Mouse (Mus musculus) ES-E14 (cell line): ENCODE measurements around the gene Scn4a. TPM values are rescaled to one million over a fixed set of nuclear protein-coding genes. Genes with fewer than 3 reads are reported as not detected.

Source experiments
- DNase-seq: peaks from one replicate; pipeline ENCODE4 v3.0.0-alpha.2; 2013; ENCODE audit warnings: low read depth, low spot score
- H3K27ac ChIP-seq: 2 replicates; pipeline ENCODE4 v1.5.1; 2012; ENCODE audit warnings: low read depth, mild to moderate bottlenecking, low read length, moderate library complexity, mixed read lengths; ENCODE audit not compliant: poor library complexity, insufficient read depth, severe bottlenecking
- H3K36me3 ChIP-seq: 2 replicates; pipeline ENCODE4 v1.6.1; 2012; ENCODE audit warnings: mild to moderate bottlenecking, low read length, moderate library complexity, mixed read lengths; ENCODE audit not compliant: control insufficient read depth, poor library complexity, insufficient read depth, severe bottlenecking
- H3K4me1 ChIP-seq, 2 experiments: fragments of 150-350 bp in 1 of 2; sonication (generic) in 1 of 2; 2 replicates each; pipeline ENCODE4 v1.6.1; 2012; ENCODE audit warnings: low read length in 2 of 2, mild to moderate bottlenecking in 1 of 2, mixed read lengths in 1 of 2; ENCODE audit not compliant: control insufficient read depth in 2 of 2, insufficient read depth in 2 of 2, poor library complexity in 1 of 2
- H3K4me3 ChIP-seq, 2 experiments: fragments of 150-350 bp in 1 of 2; sonication (generic) in 1 of 2; 2 replicates each; pipeline ENCODE4 v1.5.1; 2012; ENCODE audit warnings: low read length in 2 of 2, low read depth in 1 of 2, mild to moderate bottlenecking in 1 of 2, mixed read lengths in 1 of 2; ENCODE audit not compliant: insufficient read depth in 1 of 2, poor library complexity in 1 of 2, severe bottlenecking in 1 of 2
- H3K9ac ChIP-seq: 2 replicates; pipeline ENCODE4 v1.6.1; 2012; ENCODE audit warnings: low read depth, mild to moderate bottlenecking, low read length, mixed read lengths; ENCODE audit not compliant: poor library complexity, insufficient read depth, severe bottlenecking
- H3K9me3 ChIP-seq: fragments of 150-350 bp; sonication (generic); 2 replicates; pipeline ENCODE4 v1.6.1; 2012; ENCODE audit warnings: low read depth, mild to moderate bottlenecking, low read length; ENCODE audit not compliant: control insufficient read depth, insufficient read depth
- CHD2 ChIP-seq: IDR thresholded peaks from 2 replicates; pipeline ENCODE4 v1.6.1; 2014; ENCODE audit warnings: mild to moderate bottlenecking, low read depth, low read length, inconsistent platforms
- HCFC1 ChIP-seq: IDR thresholded peaks from 2 replicates; pipeline ENCODE4 v1.6.1; 2012; ENCODE audit warnings: low read length, inconsistent platforms, borderline replicate concordance; ENCODE audit not compliant: insufficient read depth
- MAFK ChIP-seq: IDR thresholded peaks from 2 replicates; pipeline ENCODE4 v1.6.1; 2014; ENCODE audit warnings: mild to moderate bottlenecking, low read depth, low read length, inconsistent platforms; ENCODE audit not compliant: insufficient read depth
- ZC3H11A ChIP-seq: IDR thresholded peaks from 2 replicates; pipeline ENCODE4 v1.6.1; 2012; ENCODE audit warnings: low read depth, mild to moderate bottlenecking, inconsistent platforms, low read length, borderline replicate concordance
- ZNF384 ChIP-seq: IDR thresholded peaks from 2 replicates; pipeline ENCODE4 v1.6.1; 2012; ENCODE audit warnings: low read depth, low read length, inconsistent platforms
- in situ Hi-C, 2 experiments: fragments of 600-800 bp; cut with MboI; formaldehyde crosslinking; loops; one replicate each; pipeline ENCODE4 v1.15.1; 2025; ENCODE audit warnings: low sequenced_read_pairs in 2 of 2, inconsistent platforms in 1 of 2; ENCODE audit not compliant: unreplicated experiment in 2 of 2
- total RNA-seq: library from RNA; depleted of rRNA; stranded (reverse); fragments of 300-350 nt; gene quantifications from 2 replicates; pipeline ENCODE4 v1.2.3, GENCODE M21; 2012

Gene Scn4a
- total RNA-seq, 1 experiment, result 0.13 TPM

DNA sequence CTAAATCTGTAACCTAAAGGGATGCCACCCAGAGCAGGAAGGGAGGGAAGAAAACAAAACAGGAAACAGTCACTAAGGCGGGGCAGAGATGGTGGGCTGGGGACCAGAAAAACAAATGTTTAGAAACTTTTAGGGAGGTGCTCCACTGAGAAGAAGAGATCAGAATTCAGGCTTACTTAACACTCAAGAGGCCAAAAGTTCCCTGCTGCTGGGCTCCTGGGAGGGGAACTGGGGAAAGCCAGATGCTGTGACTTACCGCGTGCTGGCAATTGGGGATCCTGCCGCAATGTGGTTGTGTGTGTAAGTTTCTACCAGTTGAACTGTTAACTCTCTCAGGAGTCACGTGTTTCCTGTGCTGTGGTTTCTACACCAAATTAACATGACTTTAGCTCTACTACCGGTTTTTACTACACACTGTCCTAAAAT lies 34.7 kb upstream of the Scn4a start, which contains the start of gene Icam2:
Icam2 (minus strand) TSS at position 285 of the 426 bp plus-strand sequence.
- H3K4me1 ChIP-seq, result peaks cover 0 to 8% of the 10 kb centered on the region in 2 experiments; a peak in 1 of 4 replicates
- no peak for DNase-seq
- no peak within 1 kb of the TSS for H3K27ac ChIP-seq
- no peak for TF ChIP-seq ZC3H11A
- no peak for TF ChIP-seq CHD2
- TF ChIP-seq MAFK, result no peak
- TF ChIP-seq HCFC1, result no peak
- TF ChIP-seq ZNF384, result no peak
- H3K9ac ChIP-seq, result peak within 1 kb of the TSS; percentile 4; the same call in 1 of the 2 replicates
- H3K4me3 ChIP-seq, result peak within 1 kb of the TSS; percentile 50 to 76
- in situ Hi-C loops, result no loop called here
- H3K9me3 ChIP-seq, result no peaks in the 10 kb centered on the region
- H3K36me3 ChIP-seq, result no peaks in the 10 kb centered on the region

DNA sequence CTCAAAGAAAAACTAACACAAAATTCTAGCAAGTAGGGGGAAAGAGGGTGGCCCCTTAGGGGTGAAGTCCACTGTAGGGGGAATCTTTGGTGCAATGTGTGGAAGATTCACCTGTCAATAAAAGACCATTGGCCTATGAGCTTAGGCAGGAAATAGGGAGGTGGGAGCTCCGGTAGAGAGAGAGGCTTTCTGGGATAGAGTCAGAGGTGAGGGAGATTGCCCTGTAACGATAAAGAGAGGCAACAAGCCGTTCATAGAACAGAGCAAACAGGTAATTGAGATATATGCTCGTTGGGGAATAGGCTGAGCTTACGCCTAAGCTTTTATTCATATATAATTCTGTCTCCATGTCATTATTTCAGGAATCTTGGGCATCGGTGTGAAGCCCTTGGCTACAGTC lies 33.9 kb upstream of the Scn4a start:
- in situ Hi-C loops, result no loop called here
- Histone ChIP-seq H3K27ac (no peak overlapping the region), H3K9ac (no peak overlapping the region; the same call in 1 of the 2 replicates), H3K9me3 (no peaks in the 10 kb centered on the region), H3K4me1 (peaks cover 0 to 5% of the 10 kb centered on the region in 2 experiments; a peak in 1 of 4 replicates), H3K4me3 (peak overlapping the region; percentile 50 to 76), H3K36me3 (no peaks in the 10 kb centered on the region)
- no peak for DNase-seq
- TF ChIP-seq MAFK (no peak), CHD2 (no peak; the same call in 1 of the 2 replicates), HCFC1 (no peak), ZNF384 (no peak), ZC3H11A (no peak)

DNA sequence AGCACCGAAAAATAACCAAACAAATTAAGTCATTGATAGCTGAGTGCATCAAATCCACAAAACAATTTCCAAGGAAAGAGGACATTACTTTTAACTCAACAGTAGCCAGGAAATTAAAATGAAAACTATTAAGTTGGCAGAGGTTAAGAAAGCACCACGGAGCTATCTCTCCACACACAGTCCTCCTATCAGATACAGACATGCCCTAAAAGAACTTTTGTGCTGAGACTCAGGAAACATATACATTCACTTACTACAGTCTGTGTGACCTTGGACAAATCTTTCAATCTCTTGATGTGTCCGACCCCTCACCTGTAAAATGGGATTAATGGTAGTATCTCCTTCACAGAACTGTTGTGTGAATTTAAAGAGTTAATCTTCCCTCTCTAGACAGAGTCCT lies 33.3 kb upstream of the Scn4a start:
- no peaks in the 10 kb centered on the region for H3K9me3 ChIP-seq
- no peak for DNase-seq
- TF ChIP-seq ZNF384, result no peak
- TF ChIP-seq ZC3H11A, result no peak
- TF ChIP-seq HCFC1, result no peak
- no peak for TF ChIP-seq MAFK
- no peak for TF ChIP-seq CHD2
- in situ Hi-C loops, result no loop called here
- H3K27ac ChIP-seq, result no peak overlapping the region
- H3K4me3 ChIP-seq, result no peak overlapping the region
- no peak overlapping the region for H3K9ac ChIP-seq
- H3K4me1 ChIP-seq, result peaks cover 0 to 4% of the 10 kb centered on the region in 2 experiments; a peak in 1 of 4 replicates
- H3K36me3 ChIP-seq, result no peaks in the 10 kb centered on the region

DNA sequence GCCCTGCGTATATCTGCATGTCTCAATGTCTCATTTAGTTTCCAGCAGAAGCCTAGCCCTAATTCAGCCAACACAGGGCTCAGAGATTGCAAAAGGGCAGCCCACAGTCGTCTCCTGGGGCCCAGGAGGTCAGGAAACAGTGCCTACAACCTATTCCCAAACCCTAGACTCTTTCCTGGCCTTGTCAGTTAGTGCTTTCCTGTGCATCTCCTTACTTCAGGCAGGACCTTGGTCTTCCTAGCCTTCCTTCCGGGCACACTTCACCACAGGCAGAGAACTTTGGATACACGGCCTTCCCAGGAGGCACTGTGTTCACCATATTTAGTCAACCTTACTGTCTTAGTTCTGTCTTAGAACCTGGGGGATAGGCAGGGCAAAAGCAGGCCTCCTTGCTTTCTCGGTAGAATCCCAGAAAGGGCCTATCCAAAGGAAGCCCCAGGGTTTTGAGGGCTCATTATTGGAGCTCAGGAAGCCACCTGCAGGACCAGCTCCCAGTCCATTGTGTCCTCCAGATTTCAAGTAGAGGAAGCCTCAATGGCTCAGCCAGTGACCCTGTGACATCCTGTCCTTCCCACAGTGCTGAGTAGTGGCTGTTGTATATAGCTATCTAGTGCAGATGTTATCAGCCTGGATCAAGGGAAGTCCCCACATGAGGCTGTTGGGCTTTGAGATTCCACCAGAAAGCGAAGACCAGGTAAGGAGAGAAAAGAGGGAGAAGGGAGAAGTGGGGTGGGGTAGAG lies 30.1 kb upstream of the Scn4a start:
- H3K4me1 ChIP-seq, result no peaks in the 10 kb centered on the region; a peak in 1 of 4 replicates
- TF ChIP-seq MAFK, result no peak
- TF ChIP-seq ZC3H11A, result no peak
- no peak for TF ChIP-seq CHD2
- TF ChIP-seq ZNF384, result no peak
- TF ChIP-seq HCFC1, result no peak
- no peak overlapping the region for H3K9ac ChIP-seq
- H3K9me3 ChIP-seq, result no peaks in the 10 kb centered on the region
- in situ Hi-C loops, result no loop called here
- H3K27ac ChIP-seq, result no peak overlapping the region
- no peaks in the 10 kb centered on the region for H3K36me3 ChIP-seq
- H3K4me3 ChIP-seq, result no peak overlapping the region
- DNase-seq, result no peak
